Mouse (Mus musculus): ENCODE data around the gene Lrr1. TPM values are rescaled to one million over a fixed set of nuclear protein-coding genes. Genes with fewer than 3 reads are reported as not detected.
"Not testable (repeated sequence)": the region's sequence is repeated elsewhere in the genome, so short reads cannot be mapped to it uniquely, and the experiment has no call there.

Lrr1 gene
- polyA plus RNA-seq, 1 experiment from 2014 or later: 12.8 TPM

GRCm38 (mm10) chr12:69143460-69143859 is 25.2 kb upstream of the Lrr1 start:
- no peaks in the 10 kb centered on the region for H3K36me3 ChIP-seq
- 79% methylated on average over 6 of the region's 6 CpGs for WGBS
- no peak for ATAC-seq (ENCODE audit: extremely low read depth, insufficient number of reproducible peaks, low FRiP score, low TSS enrichment)

GRCm38 (mm10) chr12:69147166-69147735 is 21.4 kb upstream of the Lrr1 start:
- H3K36me3 ChIP-seq: no peaks in the 10 kb centered on the region
- no peak overlapping the region for H3K4me2 ChIP-seq
- H3K27me3 ChIP-seq (replicated peaks): no peaks in the 10 kb centered on the region
- H3K9me3 ChIP-seq: no peaks in the 10 kb centered on the region
- H3K27ac ChIP-seq (replicated peaks): no peak overlapping the region
- WGBS: 82% methylated on average over 5 of the region's 5 CpGs
- peaks cover 4% of the 10 kb centered on the region; the same call in 1 of the 2 replicates for H3K4me1 ChIP-seq
- ATAC-seq (ENCODE audit: extremely low read depth, insufficient number of reproducible peaks, low FRiP score, low TSS enrichment): no peak
- H3K4me3 ChIP-seq: no peak overlapping the region
- no peak overlapping the region for H3K9ac ChIP-seq

More at GRCm38 (mm10) chr12:69143460-69143859, 25.2 kb upstream of the Lrr1 start:
- Histone ChIP-seq H3K27ac (replicated peaks) (no peak overlapping the region), H3K9ac (no peak overlapping the region), H3K4me1 (peaks cover 4% of the 10 kb centered on the region; the same call in 1 of the 2 replicates), H3K9me3 (no peaks in the 10 kb centered on the region), H3K4me2 (no peak overlapping the region), H3K4me3 (no peak overlapping the region), H3K27me3 (replicated peaks) (no peaks in the 10 kb centered on the region)

GRCm38 (mm10) chr12:69150049-69150448 is 18.6 kb upstream of the Lrr1 start:
- Histone ChIP-seq H3K9me3 (no peaks in the 10 kb centered on the region), H3K36me3 (no peaks in the 10 kb centered on the region), H3K4me2 (no peak overlapping the region), H3K4me1 (peaks cover 4% of the 10 kb centered on the region; the same call in 1 of the 2 replicates), H3K27me3 (replicated peaks) (no peaks in the 10 kb centered on the region), H3K9ac (no peak overlapping the region), H3K4me3 (no peak overlapping the region), H3K27ac (replicated peaks) (no peak overlapping the region)
- 77% methylated on average over 13 of the region's 13 CpGs for WGBS
- ATAC-seq (ENCODE audit: extremely low read depth, insufficient number of reproducible peaks, low FRiP score, low TSS enrichment): no peak

GRCm38 (mm10) chr12:69155923-69156322 is 12.7 kb upstream of the Lrr1 start:
- no peak for ATAC-seq (ENCODE audit: extremely low read depth, insufficient number of reproducible peaks, low FRiP score, low TSS enrichment)
- H3K9me3 ChIP-seq: no peaks in the 10 kb centered on the region

GRCm38 (mm10) chr12:69156436-69156835 is 12.2 kb upstream of the Lrr1 start:
- WGBS: 78% methylated on average over 4 of the region's 4 CpGs
- Histone ChIP-seq H3K27ac (replicated peaks) (no peak overlapping the region), H3K9ac (no peak overlapping the region), H3K36me3 (peaks cover 29% of the 10 kb centered on the region), H3K9me3 (no peaks in the 10 kb centered on the region), H3K4me3 (no peak overlapping the region), H3K4me2 (no peak overlapping the region), H3K4me1 (peaks cover 13% of the 10 kb centered on the region), H3K27me3 (replicated peaks) (no peaks in the 10 kb centered on the region)
- ATAC-seq (ENCODE audit: extremely low read depth, insufficient number of reproducible peaks, low FRiP score, low TSS enrichment): no peak

More at GRCm38 (mm10) chr12:69155923-69156322, 12.7 kb upstream of the Lrr1 start:
- no peak overlapping the region for H3K9ac ChIP-seq
- peaks cover 13% of the 10 kb centered on the region for H3K4me1 ChIP-seq
- no peak overlapping the region for H3K4me2 ChIP-seq
- no peak overlapping the region for H3K27ac ChIP-seq (replicated peaks)
- no peaks in the 10 kb centered on the region for H3K27me3 ChIP-seq (replicated peaks)
- WGBS: 88% methylated on average over 2 of the region's 2 CpGs
- peaks cover 29% of the 10 kb centered on the region for H3K36me3 ChIP-seq
- H3K4me3 ChIP-seq: no peak overlapping the region

GRCm38 (mm10) chr12:69157107-69157506 is 11.5 kb upstream of the Lrr1 start:
- Histone ChIP-seq H3K4me1 (peaks cover 13% of the 10 kb centered on the region), H3K4me3 (no peak overlapping the region), H3K4me2 (peak overlapping the region; percentile 71), H3K9ac (no peak overlapping the region), H3K27ac (replicated peaks) (no peak overlapping the region), H3K9me3 (no peaks in the 10 kb centered on the region), H3K27me3 (replicated peaks) (no peaks in the 10 kb centered on the region), H3K36me3 (peaks cover 29% of the 10 kb centered on the region)
- ATAC-seq (ENCODE audit: extremely low read depth, insufficient number of reproducible peaks, low FRiP score, low TSS enrichment): no peak
- 88% methylated on average over 2 of the region's 2 CpGs for WGBS

- Histone ChIP-seq H3K4me2 (peak overlapping the region; percentile 71), H3K27ac (replicated peaks) (peak overlapping the region; percentile 95), H3K9me3 (no peaks in the 10 kb centered on the region), H3K36me3 (peaks cover 29% of the 10 kb centered on the region), H3K4me1 (peaks cover 13% of the 10 kb centered on the region), H3K27me3 (replicated peaks) (no peaks in the 10 kb centered on the region), H3K4me3 (peak overlapping the region; percentile 82), H3K9ac (peak overlapping the region; percentile 95)
- WGBS: 2% methylated on average over 19 of the region's 19 CpGs
- ATAC-seq (ENCODE audit: extremely low read depth, insufficient number of reproducible peaks, low FRiP score, low TSS enrichment): no peak
Measured at GRCm38 (mm10) chr12:69158366-69158764, 10.2 kb upstream of the Lrr1 start.

- H3K4me2 ChIP-seq: peak within 1 kb of the TSS; percentile 71
- peak within 1 kb of the TSS; percentile 82 for H3K4me3 ChIP-seq
- H3K27ac ChIP-seq (replicated peaks): peak within 1 kb of the TSS; percentile 95
- H3K9ac ChIP-seq: peak within 1 kb of the TSS; percentile 95
- WGBS: under 1% methylated on average over 60 of the region's 68 CpGs
- peaks cover 29% of the 10 kb centered on the region for H3K36me3 ChIP-seq
- not testable (repeated sequence) for H3K9me3 ChIP-seq; H3K27me3 ChIP-seq (replicated peaks)
- H3K4me1 ChIP-seq: peaks cover 13% of the 10 kb centered on the region
- ATAC-seq (ENCODE audit: extremely low read depth, insufficient number of reproducible peaks, low FRiP score, low TSS enrichment): peak; percentile 99
Measured at GRCm38 (mm10) chr12:69158765-69159577, 9.6 kb upstream of the Lrr1 start, which contains the start of gene Rps29. TSS of gene Rps29 (minus strand) at chr12:69159186.

- Histone ChIP-seq H3K27ac (replicated peaks) (peak overlapping the region; percentile 95), H3K9ac (no peak overlapping the region), H3K9me3 (no peaks in the 10 kb centered on the region), H3K4me2 (peak overlapping the region; percentile 50), H3K36me3 (peaks cover 29% of the 10 kb centered on the region), H3K4me1 (peaks cover 13% of the 10 kb centered on the region), H3K27me3 (replicated peaks) (no peaks in the 10 kb centered on the region), H3K4me3 (peak overlapping the region; percentile 82)
- 4% methylated on average over 9 of the region's 9 CpGs for WGBS
- ATAC-seq (ENCODE audit: extremely low read depth, insufficient number of reproducible peaks, low FRiP score, low TSS enrichment): no peak
Measured at GRCm38 (mm10) chr12:69159578-69159940, 9.1 kb upstream of the Lrr1 start.

- H3K9ac ChIP-seq; H3K9me3 ChIP-seq; H3K27ac ChIP-seq (replicated peaks); ATAC-seq (ENCODE audit: extremely low read depth, insufficient number of reproducible peaks, low FRiP score, low TSS enrichment); H3K27me3 ChIP-seq (replicated peaks); H3K4me2 ChIP-seq; H3K4me3 ChIP-seq: not testable (repeated sequence)
- Histone ChIP-seq H3K36me3 (peaks cover 23% of the 10 kb centered on the region), H3K4me1 (peaks cover 13% of the 10 kb centered on the region)
- 70% methylated on average over 2 of the region's 2 CpGs for WGBS
Measured at GRCm38 (mm10) chr12:69160677-69161076, 7.9 kb upstream of the Lrr1 start.

GRCm38 (mm10) chr12:69163586-69163985 is 5.0 kb upstream of the Lrr1 start:
- not testable (repeated sequence) for H3K4me1 ChIP-seq; H3K9ac ChIP-seq; H3K9me3 ChIP-seq; H3K4me2 ChIP-seq; H3K27ac ChIP-seq (replicated peaks); ATAC-seq (ENCODE audit: extremely low read depth, insufficient number of reproducible peaks, low FRiP score, low TSS enrichment); H3K36me3 ChIP-seq; H3K4me3 ChIP-seq; H3K27me3 ChIP-seq (replicated peaks)
- WGBS: 80% methylated on average over 4 of the region's 4 CpGs
